30 mouse cellular contexts compared by ENCODE assay signal in the genomic region with DNA sequence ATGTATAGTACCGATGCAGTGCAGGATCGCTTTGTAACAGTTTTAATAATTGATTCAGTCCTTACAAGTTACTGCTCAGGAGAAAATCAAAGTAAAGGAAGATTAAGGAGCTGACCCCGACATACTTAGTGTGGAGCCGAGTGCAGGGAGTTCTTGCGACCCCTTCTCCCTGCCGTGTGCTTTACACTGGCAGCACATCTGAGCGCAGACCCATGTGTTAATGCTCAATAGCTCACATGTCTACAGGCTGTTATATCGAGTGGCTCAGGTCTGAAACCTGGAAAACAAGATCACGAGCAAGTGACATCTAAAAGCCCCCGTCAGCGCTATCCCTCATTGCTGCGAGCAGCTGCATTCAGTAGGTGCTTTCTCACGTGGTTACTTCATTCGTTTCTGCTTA. TPM values are rescaled to one million over a fixed set of nuclear protein-coding genes. Genes with fewer than 3 reads are reported as not detected.
"Had no signal": no experiment of that assay in that cellular context is flagged by ENCODE, and none has a peak within 500 bp of the region (broad histone marks: within the 10 kb centered on the region; RNA-seq: fewer than 3 reads in every experiment).

No protein-coding gene starts in this region.

- DNase-seq: left cerebral cortex, postnatal 4 days; liver; liver, embryonic 13.5 days; liver, postnatal 0 days; lung, adult 18-20 months; lung, adult 2 months; lung, embryonic 14.5 days; lung, postnatal 10 days; lung, postnatal 14 days; lung, postnatal 36 days; lung, postnatal 4 days had no signal

- ATAC-seq: liver, embryonic 12.5 days; liver, postnatal 0 days; lung, postnatal 0 days had no signal

- H3K4me3 ChIP-seq: left cerebral cortex, adult 2 months; limb, embryonic 10.5 days; limb, embryonic 12.5 days; limb, embryonic 13.5 days; limb, embryonic 15.5 days; liver, embryonic 12.5 days; liver, embryonic 13.5 days; liver, embryonic 15.5 days; lung, embryonic 15.5 days; megakaryocyte, embryonic 14.5 days; midbrain, embryonic 12.5 days; midbrain, embryonic 13.5 days; myocyte; neural tube, embryonic 12.5 days had no signal

- H3K4me1 ChIP-seq: limb, embryonic 10.5 days; limb, embryonic 12.5 days; limb, embryonic 13.5 days; limb, embryonic 15.5 days; neural tube, embryonic 12.5 days had no signal

- H3K27ac ChIP-seq: left cerebral cortex, adult 2 months; limb, embryonic 10.5 days; limb, embryonic 12.5 days; limb, embryonic 13.5 days; limb, embryonic 15.5 days; liver, embryonic 12.5 days; liver, embryonic 13.5 days; liver, embryonic 14.5 days; liver, embryonic 15.5 days; lung, embryonic 15.5 days; macrophage; midbrain, embryonic 12.5 days; midbrain, embryonic 13.5 days; neural tube, embryonic 12.5 days had no signal

- H3K9ac ChIP-seq: limb, embryonic 12.5 days; limb, embryonic 13.5 days; limb, embryonic 15.5 days; liver, embryonic 12.5 days; liver, embryonic 13.5 days; liver, embryonic 14.5 days; liver, embryonic 15.5 days; liver, postnatal 0 days; lung, embryonic 14.5 days; lung, embryonic 15.5 days; midbrain, embryonic 12.5 days; midbrain, embryonic 13.5 days; neural tube, embryonic 12.5 days had no signal

- H3K36me3 ChIP-seq: limb, embryonic 10.5 days; limb, embryonic 12.5 days; limb, embryonic 13.5 days; limb, embryonic 15.5 days; liver, embryonic 12.5 days; liver, embryonic 13.5 days; liver, embryonic 15.5 days; lung, embryonic 15.5 days; midbrain, embryonic 12.5 days; midbrain, embryonic 13.5 days; neural tube, embryonic 12.5 days had no signal

- H3K4me2 ChIP-seq: limb, embryonic 12.5 days; limb, embryonic 13.5 days; limb, embryonic 15.5 days; liver, embryonic 11.5 days; liver, embryonic 12.5 days; liver, embryonic 13.5 days; liver, embryonic 15.5 days; lung, embryonic 14.5 days; lung, embryonic 15.5 days; midbrain, embryonic 11.5 days; midbrain, embryonic 12.5 days; midbrain, embryonic 13.5 days; neural tube, embryonic 12.5 days had no signal

- H3K27me3 ChIP-seq: limb, embryonic 12.5 days; limb, embryonic 13.5 days; limb, embryonic 15.5 days; liver, embryonic 12.5 days; liver, embryonic 13.5 days; liver, embryonic 15.5 days; lung, embryonic 15.5 days; megakaryocyte, embryonic 14.5 days; midbrain, embryonic 12.5 days; midbrain, embryonic 13.5 days; neural tube, embryonic 12.5 days had no signal

- H3K9me3 ChIP-seq: limb, embryonic 10.5 days; limb, embryonic 12.5 days; limb, embryonic 13.5 days; limb, embryonic 15.5 days; liver, embryonic 12.5 days; liver, embryonic 13.5 days; liver, embryonic 15.5 days; lung, embryonic 15.5 days; megakaryocyte, embryonic 14.5 days; midbrain, embryonic 12.5 days; midbrain, embryonic 13.5 days; neural tube, embryonic 12.5 days had no signal

RNA-seq across cellular contexts. Expression of a gene that starts 25.3 kb away (rescaled TPM):
- total RNA-seq: monocyte, adult 5-6 weeks had no signal
